Mouse (Mus musculus) heart, embryonic 16.5 days (tissue): ENCODE data around the gene Fam169a. TPM values are rescaled to one million over a fixed set of nuclear protein-coding genes. Genes with fewer than 3 reads are reported as not detected.

ENCODE experiments used
- ATAC-seq: fragments of 200-750 bp; cut with Nextera tagmentation; replicated peaks from 2 replicates; pipeline ENCODE4 v1.8.0; 2017; ENCODE audit warnings: moderate number of reproducible peaks; ENCODE audit not compliant: insufficient read depth, low FRiP score; ENCODE audit errors: extremely low read depth
- H3K27ac ChIP-seq: fragments of 300-500 bp; sonication (generic); 2 replicates; pipeline ENCODE4 v1.5.1; 2014; ENCODE audit warnings: mild to moderate bottlenecking, low read length, control low read depth, moderate library complexity
- H3K27me3 ChIP-seq: fragments of 300-500 bp; sonication (generic); 2 replicates; pipeline ENCODE4 v1.6.1; 2014; ENCODE audit warnings: low read length, mixed read lengths; ENCODE audit not compliant: control insufficient read depth, insufficient read depth
- H3K36me3 ChIP-seq: fragments of 300-500 bp; sonication (generic); 2 replicates; pipeline ENCODE4 v1.6.1; 2014; ENCODE audit not compliant: control insufficient read depth, insufficient read depth
- H3K4me1 ChIP-seq: fragments of 300-500 bp; sonication (generic); 2 replicates; pipeline ENCODE4 v1.6.1; 2014; ENCODE audit warnings: low read length, mixed read lengths; ENCODE audit not compliant: control insufficient read depth, insufficient read depth
- H3K4me2 ChIP-seq: fragments of 300-500 bp; sonication (generic); 2 replicates; pipeline ENCODE4 v1.6.1; 2014; ENCODE audit warnings: low read depth, mild to moderate bottlenecking, control low read depth, low read length
- H3K4me3 ChIP-seq: fragments of 300-500 bp; sonication (generic); 2 replicates; pipeline ENCODE4 v1.5.1; 2014; ENCODE audit warnings: mild to moderate bottlenecking, control low read depth, low read length
- H3K9ac ChIP-seq: fragments of 300-500 bp; sonication (generic); 2 replicates; pipeline ENCODE4 v1.6.1; 2014; ENCODE audit warnings: low read length, control low read depth
- H3K9me3 ChIP-seq: fragments of 300-500 bp; sonication (generic); replicated peaks from 2 replicates; pipeline ENCODE4 v1.6.1; 2016; ENCODE audit warnings: low read length; ENCODE audit not compliant: control insufficient read depth
- WGBS: fragments of 180-500 bp; shearing (Covaris S2); extraction: QIAGEN DNeasy Blood & Tissue Kit; methylation state at CpG from one replicate; pipeline ENCODE4 v1.1.7; 2014; 5-methylcytosine and 5-hydroxymethylcytosine counted together
- polyA plus RNA-seq: library from polyadenylated mRNA; unstranded; fragments of >200 nt; fragmentation: Nextera tagmentation; extraction: Ambion mirVana; gene quantifications from 2 replicates; pipeline ENCODE4 v1.2.1, GENCODE M21; 2015

Fam169a gene
- polyA plus RNA-seq: 2.5 and 3.2 TPM in 2 replicates

DNA sequence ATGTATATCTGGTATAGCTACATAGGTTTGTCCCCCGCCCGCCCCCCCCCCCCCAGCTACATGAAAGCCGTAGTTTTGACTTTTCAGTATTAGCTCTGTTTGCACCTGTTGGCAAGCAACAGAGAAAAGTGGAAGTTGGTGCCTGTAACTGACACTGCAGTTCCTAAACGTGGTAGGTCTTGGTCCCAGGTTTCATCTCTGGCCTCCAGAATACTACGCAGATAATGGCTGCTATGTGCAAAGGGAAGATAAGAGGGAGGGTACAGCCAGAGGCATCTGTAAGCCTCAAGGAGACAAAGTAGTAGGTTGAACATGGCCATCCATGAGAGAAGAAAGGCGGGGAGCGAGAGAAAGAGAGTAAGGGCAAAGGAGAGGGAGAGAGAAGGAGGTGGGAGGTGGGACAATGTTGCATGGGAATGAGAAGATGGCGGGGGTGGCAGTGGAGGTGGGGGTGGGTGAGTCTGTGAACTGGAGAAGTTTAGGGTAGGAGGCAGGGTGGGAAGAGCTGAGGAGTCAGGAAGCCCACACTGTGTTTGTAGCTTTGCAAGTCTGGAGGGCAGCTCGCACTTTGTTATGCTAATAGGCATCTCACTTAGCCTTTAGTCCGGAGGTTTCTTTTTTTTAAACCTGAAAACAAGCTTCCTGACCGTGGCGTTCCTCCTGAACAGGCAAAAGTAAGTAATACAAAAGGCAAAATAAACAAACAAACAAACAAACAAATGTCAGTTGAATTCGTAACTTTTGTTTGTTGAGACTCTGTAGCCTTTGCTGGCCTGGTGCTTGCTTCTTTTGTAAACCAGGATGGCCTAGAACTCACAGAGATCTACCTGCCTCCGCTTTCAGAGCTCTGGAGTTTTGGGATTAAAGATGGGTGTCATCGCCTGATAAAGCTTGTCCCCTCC, at the start of gene Fam169a:
TSS of gene Fam169a (plus strand) at position 638 of the 902 bp plus-strand sequence.
- Histone ChIP-seq H3K4me3 (no peak within 1 kb of the TSS), H3K27me3 (peaks cover 4% of the 10 kb centered on the region), H3K9ac (no peak within 1 kb of the TSS), H3K4me1 (no peaks in the 10 kb centered on the region), H3K4me2 (no peak within 1 kb of the TSS), H3K9me3 (peaks cover 5% of the 10 kb centered on the region; the same call in 1 of the 2 replicates), H3K36me3 (no peaks in the 10 kb centered on the region), H3K27ac (no peak within 1 kb of the TSS)
- ATAC-seq: no peak
- WGBS: 69% methylated on average over 15 of the region's 15 CpGs

- H3K4me3 ChIP-seq: no peak overlapping the region
- no peak overlapping the region for H3K27ac ChIP-seq
- no peak for ATAC-seq
- no peak overlapping the region for H3K4me2 ChIP-seq
- no peak overlapping the region for H3K9ac ChIP-seq
- no peaks in the 10 kb centered on the region for H3K27me3 ChIP-seq
- 74% methylated on average over 3 of the region's 3 CpGs for WGBS
- H3K9me3 ChIP-seq: peaks cover 4% of the 10 kb centered on the region
- peaks cover 8% of the 10 kb centered on the region for H3K4me1 ChIP-seq
- no peaks in the 10 kb centered on the region for H3K36me3 ChIP-seq
These were observed 49.4 kb upstream of the Fam169a start for GRCm38 (mm10) chr13:97017711-97018110.

- no peak for ATAC-seq
- WGBS: 84% methylated on average over 5 of the region's 5 CpGs
These were observed 47.0 kb upstream of the Fam169a start for GRCm38 (mm10) chr13:97020122-97020521.

GRCm38 (mm10) chr13:97021906-97022305, 45.2 kb upstream of the Fam169a start:
- H3K27ac ChIP-seq: no peak overlapping the region
- 12% methylated on average over 4 of the region's 4 CpGs for WGBS

More at GRCm38 (mm10) chr13:97020122-97020521, 47.0 kb upstream of the Fam169a start:
- Histone ChIP-seq H3K27ac (no peak overlapping the region), H3K4me1 (peaks cover 8% of the 10 kb centered on the region), H3K4me2 (no peak overlapping the region), H3K9ac (no peak overlapping the region), H3K27me3 (no peaks in the 10 kb centered on the region), H3K4me3 (no peak overlapping the region), H3K9me3 (peaks cover 4% of the 10 kb centered on the region), H3K36me3 (no peaks in the 10 kb centered on the region)

GRCm38 (mm10) chr13:97030075-97030474, 37.0 kb upstream of the Fam169a start:
- Histone ChIP-seq H3K9ac (no peak overlapping the region), H3K4me2 (no peak overlapping the region), H3K36me3 (no peaks in the 10 kb centered on the region), H3K27me3 (no peaks in the 10 kb centered on the region), H3K4me1 (no peaks in the 10 kb centered on the region), H3K27ac (no peak overlapping the region), H3K4me3 (no peak overlapping the region), H3K9me3 (no peaks in the 10 kb centered on the region)
- no peak for ATAC-seq
- 78% methylated on average over 13 of the region's 13 CpGs for WGBS

More at GRCm38 (mm10) chr13:97021906-97022305, 45.2 kb upstream of the Fam169a start:
- H3K4me2 ChIP-seq: no peak overlapping the region
- H3K36me3 ChIP-seq: no peaks in the 10 kb centered on the region
- no peaks in the 10 kb centered on the region for H3K27me3 ChIP-seq
- H3K9me3 ChIP-seq: no peaks in the 10 kb centered on the region
- H3K9ac ChIP-seq: no peak overlapping the region
- no peak; the same call in 1 of the 2 replicates for ATAC-seq
- peaks cover 8% of the 10 kb centered on the region for H3K4me1 ChIP-seq
- no peak overlapping the region for H3K4me3 ChIP-seq

DNA sequence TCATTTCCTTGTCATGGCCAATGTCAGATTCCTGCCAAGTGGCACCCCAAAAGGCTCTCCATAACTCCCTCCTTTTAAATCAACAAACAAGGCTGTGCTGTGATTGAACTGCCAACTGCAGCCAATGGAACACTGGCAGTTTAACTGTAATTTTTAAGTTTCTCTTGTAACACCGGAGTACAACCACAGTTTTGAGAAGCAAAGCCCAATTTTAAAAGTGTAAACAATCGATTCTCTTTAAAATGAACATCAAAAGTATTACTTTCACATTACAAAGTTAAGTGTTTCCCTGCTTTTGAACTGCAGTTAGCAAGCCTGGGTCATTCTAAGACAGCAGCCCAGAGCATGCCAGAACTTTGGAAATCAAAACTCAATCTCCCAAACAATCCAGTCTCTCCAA, 32.8 kb upstream of the Fam169a start, which contains the start of gene 1700029F12Rik:
TSS of gene 1700029F12Rik (minus strand) at position 101 of the 400 bp plus-strand sequence.
- no peak for ATAC-seq
- H3K27me3 ChIP-seq: no peaks in the 10 kb centered on the region
- H3K4me3 ChIP-seq: no peak within 1 kb of the TSS
- no peak within 1 kb of the TSS for H3K9ac ChIP-seq
- WGBS: 71% methylated on average over 2 of the region's 2 CpGs
- H3K27ac ChIP-seq: no peak within 1 kb of the TSS
- no peaks in the 10 kb centered on the region for H3K9me3 ChIP-seq
- H3K4me1 ChIP-seq: no peaks in the 10 kb centered on the region
- no peak within 1 kb of the TSS for H3K4me2 ChIP-seq
- H3K36me3 ChIP-seq: no peaks in the 10 kb centered on the region

DNA sequence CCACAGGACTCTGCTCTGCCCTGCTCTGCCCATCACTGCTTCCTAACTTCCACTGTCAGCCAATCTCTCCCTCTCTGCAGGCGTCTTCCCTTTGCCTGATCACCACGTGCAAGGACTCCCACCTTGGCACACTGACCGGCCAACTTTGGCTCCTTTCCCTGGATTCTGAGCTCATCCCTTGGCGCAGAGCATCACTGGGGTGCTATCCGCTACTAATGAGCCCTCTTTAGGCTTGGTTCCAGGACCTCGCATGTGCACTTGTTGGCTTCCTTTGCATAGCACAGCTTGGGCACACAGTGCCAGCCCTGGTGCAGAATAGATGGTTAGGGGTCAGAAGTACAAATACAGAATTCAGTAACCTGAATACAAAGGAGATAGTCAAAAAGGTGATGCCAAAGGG, 15.9 kb upstream of the Fam169a start:
- H3K27me3 ChIP-seq: no peaks in the 10 kb centered on the region
- no peak overlapping the region for H3K9ac ChIP-seq
- H3K27ac ChIP-seq: no peak overlapping the region
- H3K9me3 ChIP-seq: no peaks in the 10 kb centered on the region
- no peaks in the 10 kb centered on the region for H3K36me3 ChIP-seq
- ATAC-seq: no peak
- H3K4me1 ChIP-seq: no peaks in the 10 kb centered on the region
- WGBS: 70% methylated on average over 6 of the region's 6 CpGs
- no peak overlapping the region for H3K4me2 ChIP-seq
- H3K4me3 ChIP-seq: no peak overlapping the region

DNA sequence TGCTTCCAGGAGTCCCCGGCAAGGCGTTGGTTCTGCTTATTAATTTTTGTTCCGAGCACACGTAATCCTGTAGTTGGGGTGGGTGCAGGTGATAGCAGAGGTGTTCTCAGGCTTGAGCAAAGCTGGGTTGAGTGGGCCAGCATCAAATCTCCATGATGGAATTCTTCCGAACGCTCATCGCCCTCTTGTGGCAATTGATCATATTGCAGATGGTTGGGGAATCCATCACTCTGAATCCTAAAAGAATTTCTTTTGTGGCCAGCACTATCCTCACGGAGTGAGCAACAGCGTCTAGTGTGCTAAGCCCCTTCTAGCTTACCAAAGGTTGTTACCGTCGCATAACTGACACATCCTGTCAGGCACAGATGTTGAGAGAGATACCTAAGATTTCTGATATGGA, 14.4 kb upstream of the Fam169a start:
- WGBS: 12% methylated on average over 11 of the region's 11 CpGs
- H3K4me3 ChIP-seq: no peak overlapping the region

GRCm38 (mm10) chr13:97053844-97054243, 13.2 kb upstream of the Fam169a start:
- no peak overlapping the region for H3K27ac ChIP-seq
- H3K4me1 ChIP-seq: no peaks in the 10 kb centered on the region
- H3K36me3 ChIP-seq: no peaks in the 10 kb centered on the region
- H3K4me3 ChIP-seq: no peak overlapping the region
- 49% methylated on average over 8 of the region's 8 CpGs for WGBS
- H3K4me2 ChIP-seq: no peak overlapping the region
- no peaks in the 10 kb centered on the region for H3K9me3 ChIP-seq
- no peak; the same call in 1 of the 2 replicates for ATAC-seq
- H3K9ac ChIP-seq: no peak overlapping the region
- H3K27me3 ChIP-seq: no peaks in the 10 kb centered on the region

More for the DNA sequence above, 14.4 kb upstream of the Fam169a start:
- no peak overlapping the region for H3K27ac ChIP-seq
- no peaks in the 10 kb centered on the region for H3K27me3 ChIP-seq
- no peaks in the 10 kb centered on the region for H3K4me1 ChIP-seq
- no peaks in the 10 kb centered on the region for H3K36me3 ChIP-seq
- no peaks in the 10 kb centered on the region for H3K9me3 ChIP-seq
- ATAC-seq: no peak
- H3K9ac ChIP-seq: no peak overlapping the region
- no peak overlapping the region for H3K4me2 ChIP-seq
